In the genomic region with DNA sequence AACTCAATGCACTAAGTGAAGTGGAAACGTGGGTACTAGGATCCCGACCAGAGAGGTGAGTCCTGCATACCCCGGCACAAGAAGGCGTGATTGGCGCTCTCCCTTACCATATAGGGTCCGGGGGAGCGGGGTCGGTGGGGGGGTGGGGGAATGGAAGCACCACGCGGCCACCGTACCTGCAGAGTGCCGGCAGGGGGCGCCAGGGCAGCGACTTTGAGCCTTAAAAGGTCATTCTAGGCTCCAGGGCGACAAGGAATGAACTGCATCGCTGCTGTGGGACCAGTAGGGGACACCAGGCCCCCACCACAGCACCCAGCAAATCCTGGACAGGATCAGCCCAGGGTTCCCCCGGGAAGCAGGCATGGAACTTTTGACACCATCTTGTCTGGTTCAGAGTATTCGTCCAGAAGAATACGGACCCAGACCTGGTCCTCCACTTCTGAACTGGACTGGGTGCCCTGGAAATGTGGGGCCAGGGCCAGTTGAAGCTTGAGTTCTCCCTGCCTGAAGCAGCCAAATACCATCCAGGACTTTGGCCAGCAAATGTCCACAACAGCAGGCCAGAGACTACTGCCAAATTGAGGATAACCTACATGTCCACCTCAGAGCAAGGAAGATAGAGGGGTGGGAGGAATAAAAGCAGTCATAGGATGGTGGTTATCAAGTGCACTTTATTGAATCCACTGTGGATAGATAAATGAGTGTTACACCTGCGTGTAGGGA, we compare ENCODE assay signal across 8 mouse cellular contexts. TPM values are rescaled to one million over a fixed set of nuclear protein-coding genes. Genes with fewer than 3 reads are reported as not detected.
DNase-seq lines count a peak whose midpoint lies in the region; ATAC-seq lines count a peak whose summit lies in the region.

No protein-coding gene starts in this region.

- H3K4me2 ChIP-seq in heart, embryonic 16.5 days (ENCODE audit: low read depth, low read length): peak overlapping the region; percentile 47
- peak overlapping the region; percentile 40 for H3K4me2 ChIP-seq in neural tube, embryonic 15.5 days

- ATAC-seq in heart, embryonic 16.5 days (replicated peaks; ENCODE audit: extremely low read depth, insufficient read depth, low FRiP score): peak; percentile 69; the same call in 1 of the 2 replicates
- no peak for ATAC-seq in neural tube, embryonic 15.5 days (ENCODE audit: low FRiP score)

- H3K27ac ChIP-seq in heart, embryonic 16.5 days (ENCODE audit: low read length): 0 out of 2 replicates have a peak overlapping the region, but pooled peaks have one; percentile 5
- H3K27ac ChIP-seq in neural tube, embryonic 15.5 days (replicated peaks): no peak overlapping the region

- no peaks in the 10 kb centered on the region for H3K36me3 ChIP-seq in heart, embryonic 16.5 days (ENCODE audit: control insufficient read depth, insufficient read depth)
- H3K36me3 ChIP-seq in neural tube, embryonic 15.5 days: no peaks in the 10 kb centered on the region

- H3K9me3 ChIP-seq in heart, embryonic 16.5 days (replicated peaks; ENCODE audit: control insufficient read depth, low read length): no peaks in the 10 kb centered on the region
- H3K9me3 ChIP-seq in neural tube, embryonic 15.5 days (replicated peaks): no peaks in the 10 kb centered on the region

- peak; percentile 66 to 73 for DNase-seq in CD8-positive naive resting alpha-beta T cell, adult 2 months (ENCODE audit: low read depth in 2 of 2, low spot score in 2 of 2)
- DNase-seq in brain, adult 2 months (ENCODE audit: low read depth, low spot score): peak; percentile 64
- peak; percentile 77 for DNase-seq in fibroblast of lung, adult 2 months (ENCODE audit: low read depth)
- peak; percentile 87 to 90 for DNase-seq in kidney, postnatal 25 days
- peak; percentile 85 to 89 for DNase-seq in lung, adult 18-20 months
- peak; percentile 64 for DNase-seq in testis, postnatal 14 days (ENCODE audit: low spot score)

- WGBS in heart, embryonic 16.5 days: 7% methylated on average over 20 of the region's 20 CpGs
- 9% methylated on average over 20 of the region's 20 CpGs for WGBS in neural tube, embryonic 15.5 days

- H3K4me1 ChIP-seq in heart, embryonic 16.5 days (ENCODE audit: control insufficient read depth, insufficient read depth, low read length): peaks cover 13% of the 10 kb centered on the region
- peaks cover 11% of the 10 kb centered on the region; the same call in 1 of the 2 replicates for H3K4me1 ChIP-seq in neural tube, embryonic 15.5 days

- peak overlapping the region; percentile 50 for H3K4me3 ChIP-seq in heart, embryonic 16.5 days (ENCODE audit: low read length)
- H3K4me3 ChIP-seq in neural tube, embryonic 15.5 days (replicated peaks): no peak overlapping the region

- 0 out of 2 replicates have a peak overlapping the region, but pooled peaks have one; percentile 7 for H3K9ac ChIP-seq in heart, embryonic 16.5 days (ENCODE audit: low read length)
- no peak overlapping the region for H3K9ac ChIP-seq in neural tube, embryonic 15.5 days (replicated peaks)

- no peaks in the 10 kb centered on the region for H3K27me3 ChIP-seq in heart, embryonic 16.5 days (ENCODE audit: control insufficient read depth, insufficient read depth, low read length)
- H3K27me3 ChIP-seq in neural tube, embryonic 15.5 days (replicated peaks): no peaks in the 10 kb centered on the region

RNA-seq across cellular contexts. Expression of a gene that starts 1.5 kb away (rescaled TPM):
- 157 and 218 TPM in 2 replicates for polyA plus RNA-seq in heart, embryonic 16.5 days (2015; fragmentation: Nextera tagmentation; extraction: Ambion mirVana)
- polyA plus RNA-seq in neural tube, embryonic 15.5 days (2015; fragmentation: Nextera tagmentation; extraction: Ambion mirVana): 50.1 and 243 TPM in 2 replicates

RNA-seq across cellular contexts. Expression of a gene that starts 8.6 kb away (rescaled TPM):
- polyA plus RNA-seq in heart, embryonic 16.5 days (2015; fragmentation: Nextera tagmentation; extraction: Ambion mirVana): 1.0 and 1.3 TPM in 2 replicates
- polyA plus RNA-seq in neural tube, embryonic 15.5 days (2015; fragmentation: Nextera tagmentation; extraction: Ambion mirVana): 1.7 and 1.8 TPM in 2 replicates

RNA-seq across cellular contexts. Expression of a gene that starts 19.8 kb away (rescaled TPM):
- not detected in 2 replicates for polyA plus RNA-seq in heart, embryonic 16.5 days (2015; fragmentation: Nextera tagmentation; extraction: Ambion mirVana)
- not detected in 2 replicates for polyA plus RNA-seq in neural tube, embryonic 15.5 days (2015; fragmentation: Nextera tagmentation; extraction: Ambion mirVana)

RNA-seq across cellular contexts. Expression of a gene that starts 42.1 kb away (rescaled TPM):
- 24.0 and 34.8 TPM in 2 replicates for polyA plus RNA-seq in heart, embryonic 16.5 days (2015; fragmentation: Nextera tagmentation; extraction: Ambion mirVana)
- polyA plus RNA-seq in neural tube, embryonic 15.5 days (2015; fragmentation: Nextera tagmentation; extraction: Ambion mirVana): 20.6 and 115 TPM in 2 replicates

RNA-seq across cellular contexts. Expression of a gene that starts 51.8 kb away (rescaled TPM):
- polyA plus RNA-seq in heart, embryonic 16.5 days (2015; fragmentation: Nextera tagmentation; extraction: Ambion mirVana): 0.54 and 0.97 TPM in 2 replicates
- 39.3 and 51.2 TPM in 2 replicates for polyA plus RNA-seq in neural tube, embryonic 15.5 days (2015; fragmentation: Nextera tagmentation; extraction: Ambion mirVana)
